Mouse (Mus musculus): Measurements from ENCODE around the gene Snai3. TPM values are rescaled to one million over a fixed set of nuclear protein-coding genes. Genes with fewer than 3 reads are reported as not detected.

Snai3 gene
- 10 to 100 TPM in 1 of 3 experiments, 1 to 10 TPM in 2; 2.6 to 13.9 (median 3.9) TPM for polyA plus RNA-seq (2017; shearing (Covaris generic))

DNA sequence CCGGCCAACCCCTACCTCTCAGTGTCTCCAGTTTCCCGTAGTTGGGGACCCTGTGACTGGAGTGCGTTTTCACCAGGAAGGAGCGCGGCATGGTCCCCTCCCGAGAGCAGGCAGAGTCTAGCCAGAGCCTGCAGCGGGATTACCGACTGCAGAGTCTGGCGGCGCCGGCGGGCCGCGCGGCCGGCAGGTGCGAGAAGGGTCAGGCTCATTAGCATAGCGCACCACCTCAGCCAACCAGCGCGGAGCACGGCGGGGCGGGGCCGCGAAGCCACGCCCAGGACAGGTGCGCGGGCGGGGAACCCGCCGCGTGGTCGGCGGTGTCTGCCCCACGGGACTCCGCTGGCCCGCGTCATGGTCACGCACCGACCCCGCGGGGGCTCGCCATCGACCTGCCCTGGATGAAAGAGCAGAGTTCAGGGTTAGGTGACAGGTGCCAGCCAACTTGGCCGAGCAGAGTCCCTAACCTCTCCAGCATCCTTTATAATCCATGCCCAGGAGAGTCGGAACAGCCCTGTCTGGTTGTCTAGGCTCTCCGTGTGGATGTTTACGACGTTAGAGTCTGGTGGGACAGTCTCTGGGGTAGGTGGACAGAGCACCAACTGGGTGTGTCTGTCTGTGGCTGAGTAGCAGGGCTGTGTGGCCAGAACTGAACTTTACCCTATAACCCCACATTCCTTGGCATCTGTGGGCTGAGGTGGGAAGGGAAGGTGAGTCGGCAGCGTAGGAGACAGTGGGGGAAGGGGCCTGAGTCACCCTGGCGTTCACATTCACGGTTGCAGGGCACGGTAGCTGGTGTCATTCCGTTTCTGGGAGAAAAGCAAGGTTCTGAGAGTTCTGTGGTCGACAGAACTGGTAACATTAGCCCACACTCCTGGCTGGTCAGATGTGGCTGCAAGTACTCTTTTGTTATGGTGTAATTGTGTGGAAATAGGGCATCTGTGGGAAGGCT, at the start of gene Snai3:
Gene Snai3, minus strand, starts transcription at position 210 of the 949 bp plus-strand sequence.
- ATAC-seq = peak; percentile 40

- ATAC-seq = peak; percentile 82
Measured at GRCm38 (mm10) chr8:122500856-122501255, 40.3 kb upstream of the Snai3 start.

- ATAC-seq = no peak
Measured at GRCm38 (mm10) chr8:122497912-122498311, 37.4 kb upstream of the Snai3 start.

- ATAC-seq = no peak
Measured at GRCm38 (mm10) chr8:122497016-122497734, 36.6 kb upstream of the Snai3 start.

- ATAC-seq = no peak
Measured at GRCm38 (mm10) chr8:122488387-122488786, 27.9 kb upstream of the Snai3 start.

- no peak for ATAC-seq
Measured at GRCm38 (mm10) chr8:122484831-122485230, 24.3 kb upstream of the Snai3 start.

GRCm38 (mm10) chr8:122483877-122484276, 23.3 kb upstream of the Snai3 start:
- no peak for ATAC-seq

DNA sequence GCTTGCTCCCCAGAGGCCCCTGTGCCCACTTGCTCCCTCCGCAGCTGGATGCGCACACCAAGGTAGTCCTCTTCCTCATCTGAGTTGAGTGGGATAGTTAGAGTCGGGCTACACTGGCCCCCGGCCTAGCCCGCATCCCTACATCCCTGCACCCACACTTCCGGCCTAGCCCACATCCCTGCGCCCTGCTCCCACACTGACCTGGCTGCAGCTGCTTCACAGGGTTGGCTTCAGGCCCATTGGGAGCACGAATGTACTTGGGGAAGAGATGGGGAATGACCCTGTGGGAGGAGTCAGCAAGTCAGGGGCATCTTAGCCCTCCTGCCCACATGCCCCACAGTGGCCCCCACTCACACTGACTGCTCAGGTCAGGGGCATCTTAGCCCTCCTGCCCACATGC, 21.9 kb upstream of the Snai3 start:
- ATAC-seq = no peak

DNA sequence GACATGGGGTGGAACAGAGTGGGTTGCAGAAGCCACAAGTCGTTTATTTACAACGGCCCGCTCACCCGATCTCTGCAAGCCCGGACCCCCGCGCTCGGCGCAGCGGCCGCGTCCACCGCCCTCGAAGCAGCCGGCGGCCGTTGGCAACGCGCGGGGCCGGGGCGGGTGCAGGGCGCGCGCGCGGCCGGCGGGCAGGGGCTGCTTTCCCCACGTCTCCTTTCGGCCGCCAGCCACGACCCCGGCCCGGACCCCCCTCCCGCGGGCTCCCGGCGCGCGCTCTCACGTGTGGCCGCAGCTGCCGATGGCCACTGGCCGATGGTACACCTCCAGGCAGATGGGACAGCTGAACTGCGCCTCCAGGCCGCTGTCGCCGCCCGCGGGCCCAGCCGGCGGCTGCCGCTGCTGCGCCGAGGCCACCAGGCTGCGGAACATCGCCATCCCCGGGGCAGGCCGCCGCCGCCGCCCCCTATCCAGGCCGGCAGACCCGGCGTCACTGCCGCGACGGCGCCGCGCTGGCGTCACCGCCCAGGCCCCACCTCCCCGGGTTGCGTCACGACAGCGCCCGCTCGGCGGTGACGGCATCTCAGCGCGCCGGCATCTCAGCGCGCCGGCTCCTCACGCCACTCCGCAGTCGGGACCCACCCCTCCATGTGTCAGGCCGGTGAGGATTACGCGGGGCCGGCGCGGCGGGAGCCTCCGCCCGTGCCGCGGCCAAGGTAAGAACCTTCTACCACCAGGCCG, 15.2 kb upstream of the Snai3 start, which contains the start of the genes Rnf166 and Ctu2:
Gene Rnf166, minus strand, starts transcription at position 485 of the 741 bp plus-strand sequence.
Gene Ctu2, plus strand, starts transcription at position 564 of the 741 bp plus-strand sequence.
- peak; percentile 76 for ATAC-seq

DNA sequence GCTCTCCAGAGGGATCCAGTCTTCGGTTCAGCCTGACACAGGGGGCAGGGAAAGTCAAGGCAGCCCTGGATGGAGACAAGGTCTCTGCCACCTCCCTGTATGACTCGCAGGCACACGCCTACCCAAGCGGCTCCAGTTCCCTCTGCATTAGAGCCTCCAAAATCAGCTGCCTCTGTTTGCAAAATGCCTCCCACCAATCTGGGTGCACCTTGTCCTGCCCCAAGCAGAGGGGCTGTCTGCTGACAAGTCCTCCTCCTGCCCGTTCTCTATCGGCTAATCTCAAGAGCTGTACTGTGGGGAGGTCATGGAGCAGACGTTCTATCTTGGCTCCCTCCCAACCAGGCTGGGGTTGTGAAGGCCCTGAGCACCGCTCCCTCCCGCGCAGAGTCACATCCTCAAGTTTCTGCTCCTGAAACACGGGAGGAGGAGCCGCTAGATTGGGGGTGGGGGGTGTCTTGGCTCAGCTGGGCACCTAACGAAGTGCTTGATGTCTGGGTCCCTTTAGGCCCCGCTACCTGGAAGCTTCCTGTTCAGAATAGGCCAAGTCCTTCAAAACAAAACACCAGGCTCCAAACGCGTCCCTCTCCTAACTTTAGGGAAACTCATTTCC, 14.5 kb upstream of the Snai3 start:
- ATAC-seq = peak; percentile 10

GRCm38 (mm10) chr8:122473911-122474421, 13.4 kb upstream of the Snai3 start:
- ATAC-seq = peak; percentile 53

DNA sequence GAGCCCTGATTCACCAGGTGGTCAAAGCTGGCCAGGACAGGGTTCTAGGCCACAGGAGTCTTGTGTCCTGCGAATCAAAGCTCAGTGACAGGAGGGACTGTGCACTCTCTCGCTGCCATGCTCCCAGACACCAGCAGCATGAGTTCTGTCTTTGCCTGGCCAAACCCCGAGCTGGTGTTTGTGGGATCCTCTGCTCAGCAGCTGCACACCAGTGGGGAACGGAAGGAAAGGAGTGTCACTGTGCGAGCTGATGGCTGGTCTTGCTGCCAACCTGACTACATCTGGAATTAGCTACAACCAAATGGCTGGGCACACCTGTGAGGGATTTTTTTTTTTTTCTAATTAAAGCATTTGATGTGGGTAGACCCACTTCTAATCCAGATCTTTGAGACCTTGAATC, 10.2 kb upstream of the Snai3 start:
- no peak for ATAC-seq

DNA sequence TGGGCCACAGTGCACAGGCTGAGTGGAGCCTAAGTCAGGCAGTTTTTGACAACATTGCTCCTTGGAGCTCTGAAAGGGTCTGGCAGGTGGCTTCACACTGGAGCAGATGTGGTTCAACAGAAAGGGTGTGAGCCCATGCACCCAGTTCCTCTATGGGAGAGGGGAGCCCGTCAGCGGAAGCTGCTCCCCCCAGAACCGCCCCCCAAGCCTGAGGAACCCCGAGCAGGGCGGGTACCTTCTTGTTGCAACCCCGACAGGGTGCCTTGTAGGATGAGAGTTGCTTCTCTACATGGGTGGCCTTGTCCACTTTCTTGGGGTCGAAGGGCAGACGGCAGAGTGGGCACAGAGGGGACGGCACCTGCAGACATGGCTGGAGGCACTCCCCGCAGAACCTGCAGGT, 9.4 kb upstream of the Snai3 start:
- ATAC-seq = no peak

DNA sequence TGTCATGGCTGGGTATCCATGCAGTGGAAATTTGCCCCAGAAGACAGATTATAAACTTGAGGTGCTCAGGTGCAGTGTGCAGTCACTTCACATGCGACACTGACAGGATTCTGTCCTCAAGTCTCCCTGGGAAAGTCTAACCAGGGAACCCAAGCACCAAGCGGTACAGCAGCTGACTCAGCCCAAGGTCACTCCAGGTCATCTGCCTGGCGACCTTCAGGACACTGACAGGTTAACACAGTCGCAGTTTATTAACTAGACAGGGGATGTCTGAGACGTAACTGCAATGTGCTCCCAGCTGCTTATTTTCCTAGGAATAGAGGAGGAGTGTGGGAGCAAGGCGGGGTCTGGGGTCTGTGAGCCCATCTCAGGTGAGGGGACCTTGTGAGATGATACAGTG, 8.9 kb upstream of the Snai3 start:
- no peak for ATAC-seq

- no peak for ATAC-seq
Measured at GRCm38 (mm10) chr8:122467816-122468215, 7.3 kb upstream of the Snai3 start.

DNA sequence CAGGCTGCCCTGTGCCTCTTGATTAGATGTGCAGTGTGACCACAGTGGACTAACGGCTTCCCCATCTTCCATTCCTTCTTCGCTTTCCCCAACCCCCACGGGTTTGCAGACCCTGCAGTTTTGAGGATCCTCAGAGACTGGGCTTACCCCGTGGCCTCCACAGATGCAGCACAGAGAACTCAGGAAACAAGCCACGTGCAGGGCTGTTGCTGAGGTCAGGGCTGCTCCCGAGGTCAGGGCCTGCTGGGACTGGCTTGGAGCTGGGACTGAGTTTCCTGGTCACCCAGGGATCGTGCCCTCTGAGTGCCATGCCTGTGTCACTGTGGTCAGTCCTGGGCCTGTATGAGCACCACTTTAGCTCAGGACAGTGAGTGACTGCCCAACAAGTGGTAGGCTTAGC, 4.5 kb upstream of the Snai3 start:
- no peak for ATAC-seq

DNA sequence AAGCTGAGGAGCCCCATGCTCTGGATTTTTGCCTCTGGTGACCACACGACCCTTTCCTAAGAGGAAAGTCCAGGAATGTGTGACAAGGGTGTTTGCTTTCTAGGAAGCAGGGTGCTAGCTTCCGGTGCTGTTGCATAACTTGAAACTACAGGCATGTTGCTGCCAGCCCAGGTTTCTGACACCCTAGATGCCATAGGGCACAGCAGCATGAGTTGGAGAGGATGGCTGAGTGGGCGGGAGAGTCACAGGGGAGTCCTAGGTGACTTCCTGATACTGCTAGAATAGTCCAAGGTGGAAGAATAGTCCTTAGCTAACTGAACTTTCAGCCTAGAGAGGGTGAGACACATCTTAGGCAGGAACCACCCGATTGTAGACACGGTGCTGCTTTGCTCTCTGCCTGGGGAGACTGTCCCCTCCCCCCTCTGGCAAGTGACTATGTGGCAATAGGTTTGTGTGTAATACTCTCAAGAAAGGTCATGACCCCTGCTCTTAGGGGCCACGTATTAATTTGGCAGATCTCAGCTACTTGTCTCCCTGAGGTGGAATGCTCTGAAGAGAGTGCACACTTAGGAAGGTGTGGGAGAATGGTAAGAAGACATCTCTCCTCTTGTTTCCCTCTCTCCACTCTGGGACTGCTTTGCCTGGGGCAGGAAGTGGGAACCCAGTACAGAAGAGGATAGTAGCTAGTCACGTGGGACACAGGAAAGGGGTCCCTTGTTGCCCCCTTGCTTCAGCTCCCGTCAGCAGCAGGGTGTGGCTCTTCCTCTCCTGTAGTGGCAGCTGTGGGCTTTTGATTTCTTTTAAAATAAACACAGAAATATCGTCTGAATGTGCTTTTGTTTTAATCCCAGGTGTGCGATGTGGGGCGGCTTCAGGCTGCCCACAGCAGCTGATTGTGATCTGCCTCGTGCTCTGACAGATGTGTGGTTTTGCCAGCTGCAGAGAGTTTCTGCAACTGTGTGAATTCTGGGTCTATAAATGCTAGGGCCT, 3.4 kb upstream of the Snai3 start:
- ATAC-seq = peak; percentile 29

GRCm38 (mm10) chr8:122462510-122462909, 2.0 kb upstream of the Snai3 start:
- ATAC-seq = no peak

GRCm38 (mm10) chr8:122461473-122462148, 1.1 kb upstream of the Snai3 start:
- ATAC-seq = no peak

- peak; percentile 66 for ATAC-seq
Measured at GRCm38 (mm10) chr8:122459990-122460389, 543 bp downstream of the Snai3 start.

All from inflammation-experienced regulatory T-cells, adult 6 months (primary cell).